Mouse (Mus musculus) skeletal muscle tissue, adult 2 months (tissue): Measurements from ENCODE around the gene Vmn1r158.
"Not testable (repeated sequence)": the region's sequence is repeated elsewhere in the genome, so short reads cannot be mapped to it uniquely, and the experiment has no call there.

Source experiments
- DNase-seq: peaks from one replicate; pipeline ENCODE4 v3.0.0-alpha.2; 2012; ENCODE audit warnings: low read depth, low spot score

The Vmn1r158 gene

DNA sequence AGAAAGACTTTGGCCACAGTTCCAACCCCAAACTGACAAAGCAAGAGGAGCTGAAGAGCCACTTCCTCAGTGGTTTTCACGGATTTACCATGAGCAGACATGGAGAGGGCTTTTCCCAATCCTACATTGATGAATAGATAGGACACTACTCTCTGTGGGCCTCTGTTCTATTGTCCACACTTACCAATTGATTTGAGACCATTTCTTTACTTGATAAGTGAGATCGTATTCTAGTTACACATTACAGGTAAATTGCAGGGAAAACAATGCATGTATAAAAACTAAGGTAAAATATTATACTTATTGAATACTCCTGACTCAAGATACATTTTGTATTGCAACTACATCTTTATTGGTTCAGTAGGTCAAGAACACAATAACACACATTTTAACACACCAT is at the start of gene Vmn1r158:
Gene Vmn1r158, minus strand, starts transcription at position 101 of the 400 bp plus-strand sequence.
- not testable (repeated sequence) for DNase-seq

DNA sequence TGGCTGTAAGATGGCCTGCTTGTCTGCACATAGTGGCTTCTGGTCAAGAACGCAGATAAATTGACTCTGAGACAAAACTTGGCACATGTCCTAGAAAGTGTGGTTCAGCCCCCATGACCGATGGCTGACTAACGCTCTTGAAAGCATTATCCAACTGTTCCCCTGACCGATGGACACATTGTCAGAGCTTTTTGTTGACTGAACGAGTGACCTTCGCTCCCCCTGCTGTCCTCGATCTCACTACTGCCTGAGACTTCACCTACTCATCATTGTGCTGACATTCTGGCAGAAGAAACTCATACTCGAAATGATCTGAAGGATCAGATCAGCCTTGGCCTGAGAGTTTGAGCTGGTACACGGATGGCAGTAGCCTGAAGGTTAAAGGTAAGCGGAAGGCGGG is 14.6 kb downstream of the Vmn1r158 start:
- DNase-seq = not testable (repeated sequence)

DNA sequence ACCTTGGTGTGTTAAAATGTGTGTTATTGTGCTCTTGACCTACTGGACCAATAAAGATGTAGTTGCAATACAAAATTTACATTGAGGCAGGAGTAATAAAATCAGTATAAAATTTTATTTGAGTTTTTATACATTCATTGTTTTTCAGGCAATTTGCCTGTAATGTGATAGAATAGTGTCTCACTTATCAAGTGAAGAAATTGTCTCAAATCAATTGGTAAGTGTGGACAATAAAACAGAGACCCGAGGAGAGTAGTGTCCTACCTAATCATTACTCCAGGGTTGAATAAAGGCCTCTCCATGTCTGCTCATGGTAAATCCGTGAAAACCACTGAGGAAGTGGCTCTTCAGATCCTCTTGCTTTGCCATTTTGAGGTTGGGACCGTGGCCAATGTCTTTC is 29.2 kb downstream of the Vmn1r158 start, which contains the start of gene Vmn1r157:
Gene Vmn1r157, plus strand, starts transcription at position 301 of the 400 bp plus-strand sequence.
- DNase-seq = not testable (repeated sequence)
